Mouse (Mus musculus) retina, postnatal 7 days (tissue): ENCODE measurements around the gene Pik3ip1.

Source experiments
- DNase-seq: peaks from one replicate; pipeline ENCODE4 v3.0.0-alpha.2; 2012; ENCODE audit warnings: low read depth, low spot score

Gene Pik3ip1

GRCm38 (mm10) chr11:3374741-3375140 is 44.5 kb downstream of the Pik3ip1 start:
- no peak for DNase-seq

GRCm38 (mm10) chr11:3379427-3379826 is 49.2 kb downstream of the Pik3ip1 start:
- DNase-seq, result no peak

- DNase-seq, result no peak
Measured at GRCm38 (mm10) chr11:3381148-3381814, 51.1 kb downstream of the Pik3ip1 start.

- no peak for DNase-seq
Measured at GRCm38 (mm10) chr11:3382602-3383594, 52.7 kb downstream of the Pik3ip1 start.

GRCm38 (mm10) chr11:3386941-3387368 is 56.8 kb downstream of the Pik3ip1 start:
- DNase-seq, result peak; percentile 60

GRCm38 (mm10) chr11:3387482-3388196 is 57.4 kb downstream of the Pik3ip1 start:
- no peak for DNase-seq

- DNase-seq, result no peak
Measured at GRCm38 (mm10) chr11:3389996-3390395, 59.8 kb downstream of the Pik3ip1 start.

GRCm38 (mm10) chr11:3390789-3391188 is 60.6 kb downstream of the Pik3ip1 start:
- no peak for DNase-seq

GRCm38 (mm10) chr11:3392526-3392925 is 62.3 kb downstream of the Pik3ip1 start:
- no peak for DNase-seq
